Mouse (Mus musculus) MEL (cell line): ENCODE measurements around the gene Rabep1. TPM values are rescaled to one million over a fixed set of nuclear protein-coding genes. Genes with fewer than 3 reads are reported as not detected.

Experiments used
- DNase-seq: peaks from one replicate; pipeline ENCODE4 v3.0.0; 2011; ENCODE audit warnings: low read depth, low spot score
- H3K27ac ChIP-seq: 2 replicates; pipeline ENCODE4 v1.5.1; 2012; ENCODE audit warnings: low read depth, mild to moderate bottlenecking, control low read depth, low read length, moderate library complexity; ENCODE audit not compliant: control insufficient read depth
- H3K27me3 ChIP-seq, 2 experiments: fragments of 150-350 bp in 1 of 2; sonication (generic) in 1 of 2; 2 replicates each; pipeline ENCODE4 v1.6.1; 2012; ENCODE audit warnings: low read length in 2 of 2, mild to moderate bottlenecking in 2 of 2, improper control_type of control experiment in 1 of 2, moderate library complexity in 1 of 2; ENCODE audit not compliant: insufficient read depth in 2 of 2, control insufficient read depth in 1 of 2
- H3K36me3 ChIP-seq, 2 experiments: 2 replicates each; pipeline ENCODE4 v1.6.1; 2012 to 2014; ENCODE audit warnings: low read length in 2 of 2, improper control_type of control experiment in 1 of 2, inconsistent platforms in 1 of 2, mild to moderate bottlenecking in 1 of 2; ENCODE audit not compliant: insufficient read depth in 2 of 2, control insufficient read depth in 1 of 2
- H3K4me1 ChIP-seq, 2 experiments: fragments of 150-350 bp in 1 of 2; sonication (generic) in 1 of 2; 2 replicates each; pipeline ENCODE4 v1.6.1; 2012; ENCODE audit warnings: low read length in 2 of 2, improper control_type of control experiment in 1 of 2, mild to moderate bottlenecking in 1 of 2; ENCODE audit not compliant: insufficient read depth in 2 of 2, control insufficient read depth in 1 of 2
- H3K4me3 ChIP-seq, 2 experiments: fragments of 150-350 bp in 1 of 2; sonication (generic) in 1 of 2; 2 replicates each; pipeline ENCODE4 v1.5.1; 2012; ENCODE audit warnings: low read depth in 2 of 2, low read length in 2 of 2, mild to moderate bottlenecking in 2 of 2, moderate library complexity in 2 of 2, control low read depth in 1 of 2, improper control_type of control experiment in 1 of 2; ENCODE audit not compliant: control insufficient read depth in 1 of 2, insufficient read depth in 1 of 2
- H3K79me2 ChIP-seq: 2 replicates; pipeline ENCODE4 v1.6.1; 2012; ENCODE audit warnings: mild to moderate bottlenecking, low read length, moderate library complexity; ENCODE audit not compliant: control insufficient read depth, poor library complexity, insufficient read depth
- H3K9ac ChIP-seq: 2 replicates; pipeline ENCODE4 v1.6.1; 2012; ENCODE audit warnings: low read depth, mild to moderate bottlenecking, control low read depth, low read length, moderate library complexity; ENCODE audit not compliant: control insufficient read depth, poor library complexity, severe bottlenecking
- H3K9me3 ChIP-seq: fragments of 150-350 bp; sonication (generic); replicated peaks from 2 replicates; pipeline ENCODE4 v1.6.1; 2012; ENCODE audit warnings: mild to moderate bottlenecking, low read length, improper control_type of control experiment, moderate library complexity; ENCODE audit not compliant: insufficient read depth
- BHLHE40 ChIP-seq: IDR thresholded peaks from 2 replicates; pipeline ENCODE4 v1.6.1; 2012; ENCODE audit warnings: low read depth, mild to moderate bottlenecking, inconsistent platforms, low read length, improper control_type of control experiment, borderline replicate concordance
- CHD1 ChIP-seq: IDR thresholded peaks from 2 replicates; pipeline ENCODE4 v1.6.1; 2012; ENCODE audit warnings: low read depth, mild to moderate bottlenecking, inconsistent platforms, low read length, improper control_type of control experiment
- CHD2 ChIP-seq: IDR thresholded peaks from 2 replicates; pipeline ENCODE4 v1.6.1; 2011; ENCODE audit warnings: low read length, improper control_type of control experiment
- ELF1 ChIP-seq: IDR thresholded peaks from 2 replicates; pipeline ENCODE4 v1.6.1; 2014; ENCODE audit warnings: low read depth, mild to moderate bottlenecking, inconsistent platforms, low read length, improper control_type of control experiment, moderate library complexity
- EP300 ChIP-seq, 2 experiments: IDR thresholded peaks; 2 replicates each; pipeline ENCODE4 v1.6.1; 2011; ENCODE audit warnings: improper control_type of control experiment in 2 of 2, low read length in 2 of 2, low read depth in 1 of 2, mild to moderate bottlenecking in 1 of 2
- ETS1 ChIP-seq: IDR thresholded peaks from 2 replicates; pipeline ENCODE4 v1.6.1; 2012; ENCODE audit warnings: low read depth, mild to moderate bottlenecking, inconsistent platforms, low read length, improper control_type of control experiment, moderate library complexity
- GATA1 ChIP-seq: IDR thresholded peaks from 2 replicates; pipeline ENCODE4 v1.6.1; 2011; ENCODE audit warnings: low read depth, low read length, improper control_type of control experiment
- KAT2A ChIP-seq: conservative IDR thresholded peaks from 2 replicates; pipeline ENCODE4 v1.6.1; 2012; ENCODE audit warnings: low read depth, low read length, improper control_type of control experiment, inconsistent platforms
- MAZ ChIP-seq: IDR thresholded peaks from 2 replicates; pipeline ENCODE4 v1.6.1; 2012; ENCODE audit warnings: low read depth, mild to moderate bottlenecking, inconsistent platforms, low read length, improper control_type of control experiment
- MXI1 ChIP-seq: IDR thresholded peaks from 2 replicates; pipeline ENCODE4 v1.6.1; 2011; ENCODE audit warnings: mild to moderate bottlenecking, low read depth, low read length, improper control_type of control experiment
- NELFE ChIP-seq: IDR thresholded peaks from 2 replicates; pipeline ENCODE4 v1.6.1; 2011; ENCODE audit warnings: low read depth, low read length, improper control_type of control experiment
- POLR2AphosphoS5 ChIP-seq: IDR thresholded peaks from 2 replicates; pipeline ENCODE4 v1.6.1; 2012; ENCODE audit warnings: low read depth, borderline replicate concordance, mild to moderate bottlenecking, inconsistent platforms, low read length, moderate library complexity, mixed read lengths
- RCOR1 ChIP-seq: IDR thresholded peaks from 2 replicates; pipeline ENCODE4 v1.6.1; 2012; ENCODE audit warnings: low read depth, mild to moderate bottlenecking, inconsistent platforms, low read length, improper control_type of control experiment
- TBP ChIP-seq: IDR thresholded peaks from 2 replicates; pipeline ENCODE4 v1.8.0; 2011; ENCODE audit warnings: low read depth, low read length, improper control_type of control experiment
- UBTF ChIP-seq: IDR thresholded peaks from 2 replicates; pipeline ENCODE4 v1.6.1; 2012; ENCODE audit warnings: low read depth, mild to moderate bottlenecking, inconsistent platforms, low read length, improper control_type of control experiment, moderate library complexity, borderline replicate concordance; ENCODE audit not compliant: insufficient read depth
- polyA plus RNA-seq, 2 experiments: library from polyadenylated mRNA; stranded (reverse) in 1 of 2; unstranded in 1 of 2; fragments of >175 nt in 1 of 2; fragments of >200 nt in 1 of 2; gene quantifications; 2 replicates each; pipeline versions ENCODE4 v1.2.1 to v1.2.4; 2012; ENCODE audit warnings: low replicate concordance in 2 of 2, low read depth in 1 of 2; ENCODE audit not compliant: insufficient read length in 2 of 2, insufficient read depth in 1 of 2, missing spikeins in 1 of 2
- total RNA-seq: library from RNA; depleted of rRNA; stranded (reverse); fragments of 300-350 nt; gene quantifications from 2 replicates; pipeline ENCODE4 v1.2.3, GENCODE M21; 2012

Gene Rabep1
- total and polyA plus RNA-seq, 3 experiments, result 24.2 to 72.2 (median 34.3) TPM

DNA sequence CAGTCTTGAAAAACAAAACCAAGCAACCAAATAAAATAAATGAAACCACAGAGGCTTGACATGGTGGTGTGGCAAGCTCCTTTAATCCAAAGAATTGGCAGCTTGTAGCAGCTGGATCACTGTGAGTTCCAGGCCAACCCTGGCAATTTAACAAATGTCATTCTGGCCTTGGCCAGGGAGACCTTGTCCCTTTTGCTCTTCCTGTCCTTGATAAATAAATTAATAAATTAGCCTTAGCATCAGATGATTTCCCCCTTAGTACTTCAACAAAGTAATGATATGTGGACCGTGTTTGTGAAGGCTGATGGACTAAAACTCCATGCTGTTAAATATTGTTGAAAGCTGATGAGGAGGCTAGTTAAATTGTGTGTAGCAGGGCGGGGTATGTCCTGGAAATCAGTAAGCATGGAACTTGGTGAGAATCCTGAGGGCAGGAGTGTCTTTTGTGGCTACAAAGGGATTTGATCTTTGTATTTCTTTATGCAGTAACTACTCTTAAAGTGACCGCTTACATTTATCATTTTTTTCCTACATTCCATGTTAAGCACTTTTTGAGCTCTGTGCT, 27.3 kb downstream of the Rabep1 start:
- Histone ChIP-seq H3K9me3 (no peaks in the 10 kb centered on the region), H3K27me3 (no peaks in the 10 kb centered on the region), H3K4me3 (no peak overlapping the region), H3K27ac (no peak overlapping the region), H3K9ac (no peak overlapping the region), H3K36me3 (peaks cover 6 to 37% of the 10 kb centered on the region in 2 experiments), H3K4me1 (peaks cover 19 to 35% of the 10 kb centered on the region in 2 experiments), H3K79me2 (peaks cover 28% of the 10 kb centered on the region)
- DNase-seq, result no peak
- TF ChIP-seq CHD2 (no peak), ELF1 (no peak), NELFE (peak; percentile 17; the same call in 1 of the 2 replicates), TBP (no peak)

DNA sequence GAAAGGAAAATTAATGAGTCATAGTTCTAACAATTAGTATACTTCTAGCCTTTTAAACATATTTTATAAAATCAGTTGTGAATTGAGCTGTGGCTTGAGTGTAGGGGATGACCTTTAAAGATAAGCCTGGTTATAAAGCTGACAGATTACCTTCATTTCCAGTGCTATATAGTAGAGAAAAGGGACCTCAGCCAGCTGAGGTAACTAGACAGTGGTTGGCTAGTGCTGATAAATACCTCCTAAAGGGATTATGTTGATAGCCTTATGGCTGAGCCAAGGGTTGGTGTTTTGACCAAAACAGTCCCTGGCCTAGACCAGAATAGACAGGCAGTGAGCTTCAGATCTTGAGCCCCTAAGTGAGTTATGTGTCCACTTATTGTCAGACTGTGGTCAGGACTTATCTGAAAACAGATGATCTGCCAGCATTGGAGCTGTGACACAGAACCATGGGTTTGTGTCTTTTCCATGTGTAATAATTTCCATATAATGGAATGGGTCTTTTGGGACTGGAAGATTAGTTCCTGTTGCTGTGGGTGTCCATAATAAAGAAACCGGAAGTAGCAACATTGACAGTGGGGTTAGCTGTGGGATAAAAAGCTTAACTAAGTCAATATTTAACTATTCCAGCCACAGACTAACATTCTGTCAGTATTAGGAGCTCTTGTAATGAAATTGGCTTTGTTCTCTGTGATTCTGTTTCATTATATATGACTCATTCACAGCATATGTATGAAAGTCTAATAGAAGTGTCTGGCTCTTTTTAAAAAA, 29.5 kb downstream of the Rabep1 start:
- H3K36me3 ChIP-seq, result peaks cover 7 to 34% of the 10 kb centered on the region in 2 experiments
- no peak overlapping the region for H3K4me3 ChIP-seq
- no peaks in the 10 kb centered on the region for H3K27me3 ChIP-seq
- TF ChIP-seq MAZ (no peak), BHLHE40 (no peak), CHD2 (no peak), CHD1 (no peak), EP300 (IDR thresholded peaks at IDR 0.05; ENCODE audit: low read depth in 1 of 2, low read length in 2 of 2) (peak in 1 of 2 experiments; percentile 15; a peak in 1 of 4 replicates), MXI1 (no peak), UBTF (no peak), RCOR1 (peak; percentile 65), ELF1 (no peak), KAT2A (no peak), ETS1 (no peak), POLR2AphosphoS5 (no peak), GATA1 (peak; percentile 31)
- H3K4me1 ChIP-seq, result peaks cover 16 to 35% of the 10 kb centered on the region in 2 experiments
- H3K27ac ChIP-seq, result no peak overlapping the region
- peak; percentile 34 for DNase-seq
- H3K79me2 ChIP-seq, result peaks cover 18% of the 10 kb centered on the region
- no peaks in the 10 kb centered on the region for H3K9me3 ChIP-seq
- H3K9ac ChIP-seq, result no peak overlapping the region
